Mouse (Mus musculus) spleen, adult 2 months (tissue): ENCODE measurements around the gene Car5a. TPM values are rescaled to one million over a fixed set of nuclear protein-coding genes. Genes with fewer than 3 reads are reported as not detected.

ENCODE experiments used
- DNase-seq, 2 experiments: peaks; one replicate each; pipeline versions ENCODE4 v3.0.0 to v3.0.0-alpha.2; 2012 to 2021; ENCODE audit warnings: low spot score in 2 of 2, low read depth in 1 of 2
- H3K27ac ChIP-seq: fragments of 200-500 bp; 2 replicates; pipeline ENCODE4 v1.5.1; 2012; ENCODE audit warnings: low read length, inconsistent platforms; ENCODE audit not compliant: insufficient read depth
- H3K27me3 ChIP-seq: fragments of 200-500 bp; 2 replicates; pipeline ENCODE4 v1.6.1; 2012; ENCODE audit warnings: mild to moderate bottlenecking, moderate library complexity, low read length, inconsistent platforms; ENCODE audit not compliant: control insufficient read depth, insufficient read depth
- H3K36me3 ChIP-seq: fragments of 200-500 bp; 2 replicates; pipeline ENCODE4 v1.6.1; 2012; ENCODE audit warnings: mild to moderate bottlenecking, low read length, inconsistent platforms; ENCODE audit not compliant: control insufficient read depth, insufficient read depth
- H3K4me1 ChIP-seq: fragments of 200-500 bp; 2 replicates; pipeline ENCODE4 v1.6.1; 2011; ENCODE audit warnings: inconsistent platforms; ENCODE audit not compliant: control insufficient read depth, insufficient read depth, insufficient read length
- H3K4me3 ChIP-seq: fragments of 200-500 bp; 2 replicates; pipeline ENCODE4 v1.5.1; 2011; ENCODE audit warnings: mild to moderate bottlenecking, inconsistent platforms; ENCODE audit not compliant: insufficient read depth, insufficient read length; ENCODE audit errors: extremely low read depth
- CTCF ChIP-seq: fragments of 200-500 bp; IDR thresholded peaks from 2 replicates; pipeline ENCODE4 v1.5.1; 2011; ENCODE audit warnings: mild to moderate bottlenecking, inconsistent platforms; ENCODE audit not compliant: insufficient read depth, insufficient read length, insufficient replicate concordance; ENCODE audit errors: extremely low read depth
- POLR2A ChIP-seq: fragments of 200-500 bp; IDR thresholded peaks from 2 replicates; pipeline ENCODE4 v1.6.1; 2011; ENCODE audit warnings: low read depth, low read length, inconsistent platforms
- WGBS: fragments of 180-500 bp; shearing (Covaris S2); methylation state at CpG from one replicate; pipeline ENCODE4 v1.1.7; 2018; 5-methylcytosine and 5-hydroxymethylcytosine counted together
- polyA plus RNA-seq: library from polyadenylated mRNA; depleted of rRNA; stranded (reverse); fragments of >200 nt; gene quantifications from 2 replicates; pipeline ENCODE4 v1.2.3, GENCODE M21; 2012

Car5a gene
- polyA plus RNA-seq, 1 experiment: 0.08 TPM

- no peak for TF ChIP-seq CTCF
- no peak for TF ChIP-seq POLR2A
- no peak overlapping the region for H3K4me3 ChIP-seq
- no peak for DNase-seq
- no peaks in the 10 kb centered on the region for H3K27me3 ChIP-seq
- H3K36me3 ChIP-seq: peaks cover 4% of the 10 kb centered on the region; the same call in 1 of the 2 replicates
- peaks cover 18% of the 10 kb centered on the region; the same call in 1 of the 2 replicates for H3K4me1 ChIP-seq
- WGBS: 79% methylated on average over 10 of the region's 10 CpGs
- no peak overlapping the region for H3K27ac ChIP-seq
Measured at GRCm38 (mm10) chr8:121954981-121955555, 10.4 kb upstream of the Car5a start.

- H3K4me3 ChIP-seq: no peak overlapping the region
- no peak for DNase-seq
- H3K4me1 ChIP-seq: peaks cover 18% of the 10 kb centered on the region; the same call in 1 of the 2 replicates
- TF ChIP-seq CTCF (no peak), POLR2A (no peak)
- WGBS: 51% methylated on average over 3 of the region's 3 CpGs
- peaks cover 4% of the 10 kb centered on the region; the same call in 1 of the 2 replicates for H3K36me3 ChIP-seq
- no peak overlapping the region for H3K27ac ChIP-seq
- no peaks in the 10 kb centered on the region for H3K27me3 ChIP-seq
Measured at GRCm38 (mm10) chr8:121953821-121954545, 9.3 kb upstream of the Car5a start.

GRCm38 (mm10) chr8:121952800-121953199 is 8.1 kb upstream of the Car5a start:
- DNase-seq: no peak
- H3K4me3 ChIP-seq: no peak overlapping the region
- no peak for TF ChIP-seq CTCF
- peaks cover 4% of the 10 kb centered on the region; the same call in 1 of the 2 replicates for H3K36me3 ChIP-seq
- no peaks in the 10 kb centered on the region for H3K27me3 ChIP-seq
- peaks cover 22% of the 10 kb centered on the region; the same call in 1 of the 2 replicates for H3K4me1 ChIP-seq
- no peak overlapping the region for H3K27ac ChIP-seq
- 57% methylated on average over 7 of the region's 7 CpGs for WGBS

GRCm38 (mm10) chr8:121952122-121952521 is 7.4 kb upstream of the Car5a start:
- H3K4me3 ChIP-seq: no peak overlapping the region
- TF ChIP-seq CTCF (no peak), POLR2A (no peak)
- H3K27ac ChIP-seq: no peak overlapping the region

GRCm38 (mm10) chr8:121951656-121952009 is 6.9 kb upstream of the Car5a start:
- H3K27ac ChIP-seq: no peak overlapping the region
- TF ChIP-seq CTCF: no peak
- no peak for TF ChIP-seq POLR2A
- H3K4me3 ChIP-seq: peak overlapping the region; percentile 90; the same call in 1 of the 2 replicates
- H3K36me3 ChIP-seq: peaks cover 4% of the 10 kb centered on the region; the same call in 1 of the 2 replicates
- peaks cover 25% of the 10 kb centered on the region; the same call in 1 of the 2 replicates for H3K4me1 ChIP-seq
- WGBS: 22% methylated on average over 7 of the region's 7 CpGs
- no peak for DNase-seq
- H3K27me3 ChIP-seq: no peaks in the 10 kb centered on the region

More at GRCm38 (mm10) chr8:121952122-121952521, 7.4 kb upstream of the Car5a start:
- Histone ChIP-seq H3K36me3 (peaks cover 4% of the 10 kb centered on the region; the same call in 1 of the 2 replicates), H3K4me1 (peaks cover 25% of the 10 kb centered on the region; the same call in 1 of the 2 replicates), H3K27me3 (no peaks in the 10 kb centered on the region)
- no peak for DNase-seq

GRCm38 (mm10) chr8:121950749-121951655 is 6.3 kb upstream of the Car5a start:
- H3K27ac ChIP-seq: peak overlapping the region; percentile 79
- no peak for TF ChIP-seq POLR2A
- TF ChIP-seq CTCF: no peak
- H3K27me3 ChIP-seq: no peaks in the 10 kb centered on the region
- under 1% methylated on average over 97 of the region's 97 CpGs for WGBS
- H3K36me3 ChIP-seq: peaks cover 4% of the 10 kb centered on the region; the same call in 1 of the 2 replicates
- H3K4me3 ChIP-seq: peak overlapping the region; percentile 90
- H3K4me1 ChIP-seq: peaks cover 25% of the 10 kb centered on the region; the same call in 1 of the 2 replicates
- DNase-seq: peak; percentile 29 to 52
